ENCODE assay signal across 8 mouse cellular contexts in genomic region chr13:55319931-55320533, GRCm38 (mm10). TPM values are rescaled to one million over a fixed set of nuclear protein-coding genes. Genes with fewer than 3 reads are reported as not detected.
DNase-seq lines count a peak whose midpoint lies in the region; ATAC-seq and TF ChIP-seq lines count a peak whose summit lies in the region.

Gene Prelid1 (plus strand): TSS chr13:55320500.

- H3K27me3 ChIP-seq in G1E (ENCODE audit: insufficient read depth, low read length) = no peaks in the 10 kb centered on the region
- no peaks in the 10 kb centered on the region for H3K27me3 ChIP-seq in heart, embryonic 15.5 days

- H3K36me3 ChIP-seq in G1E (replicated peaks) = peaks cover 81% of the 10 kb centered on the region
- H3K36me3 ChIP-seq in heart, embryonic 15.5 days = peaks cover 67% of the 10 kb centered on the region

- no peaks in the 10 kb centered on the region for H3K9me3 ChIP-seq in G1E (replicated peaks)
- no peaks in the 10 kb centered on the region for H3K9me3 ChIP-seq in heart, embryonic 15.5 days (replicated peaks)

- no peak for TF ChIP-seq POLR2A in embryonic fibroblast, embryonic 13.5 days (IDR thresholded peaks at IDR 0.05; ENCODE audit: low read depth, low read length)

- no peak for TF ChIP-seq CTCF in G1E (IDR thresholded peaks at IDR 0.05; ENCODE audit: low read depth, low read length)
- TF ChIP-seq CTCF in embryonic fibroblast, embryonic 13.5 days (IDR thresholded peaks at IDR 0.05; ENCODE audit: borderline replicate concordance, insufficient read depth, low read length) = no peak

- H3K9ac ChIP-seq in heart, embryonic 15.5 days = peak within 1 kb of the TSS; percentile 92

- ATAC-seq in G1E (ENCODE audit: extremely low read depth, insufficient number of reproducible peaks, low FRiP score, poor library complexity, severe bottlenecking) = no peak
- ATAC-seq in heart, embryonic 15.5 days (replicated peaks; ENCODE audit: insufficient number of reproducible peaks, insufficient read depth, low FRiP score, low read depth) = no peak
- no peak for ATAC-seq in monocyte, adult 5-6 weeks (replicated peaks; ENCODE audit: insufficient number of reproducible peaks, low FRiP score, low TSS enrichment, poor library complexity, severe bottlenecking)

- intact Hi-C loops in left cerebral cortex, postnatal 36 days (cut with DNase I) = no loop called here

- DNase-seq in cerebellum, adult 18-20 months = peak; percentile 51 to 53
- no peak for DNase-seq in cerebellum, adult 8-10 months
- no peak for DNase-seq in G1E (ENCODE audit: low spot score)
- DNase-seq in left cerebral cortex, postnatal 36 days (ENCODE audit: low spot score in 2 of 2) = peak in 1 of 2 experiments; percentile 3
- DNase-seq in frontal cortex, postnatal 10 days (ENCODE audit: low spot score in 2 of 2) = no peak

- H3K27ac ChIP-seq in embryonic fibroblast, embryonic 13.5 days (ENCODE audit: insufficient read depth, low read length) = no peak within 1 kb of the TSS
- H3K27ac ChIP-seq in heart, embryonic 15.5 days = peak within 1 kb of the TSS; percentile 87

- peak within 1 kb of the TSS; percentile 89 for H3K4me3 ChIP-seq in G1E (ENCODE audit: low read depth, low read length)
- H3K4me3 ChIP-seq in embryonic fibroblast, embryonic 13.5 days (ENCODE audit: insufficient read depth, low read length) = peak within 1 kb of the TSS; percentile 96
- H3K4me3 ChIP-seq in heart, embryonic 15.5 days = peak within 1 kb of the TSS; percentile 79

- peaks cover 39% of the 10 kb centered on the region for H3K4me1 ChIP-seq in G1E (ENCODE audit: insufficient read depth, low read depth, low read length)
- peaks cover 4% of the 10 kb centered on the region; the same call in 1 of the 2 replicates for H3K4me1 ChIP-seq in embryonic fibroblast, embryonic 13.5 days (ENCODE audit: control insufficient read depth, insufficient read depth, low read length)
- peaks cover 34% of the 10 kb centered on the region for H3K4me1 ChIP-seq in heart, embryonic 15.5 days (replicated peaks)

- H3K4me2 ChIP-seq in heart, embryonic 15.5 days = peak within 1 kb of the TSS; percentile 83

- 48% methylated on average over 4 of the region's 4 CpGs for WGBS in heart, embryonic 15.5 days

RNA-seq across cellular contexts. Expression of gene Prelid1, which starts in this region (rescaled TPM):
- 826 and 898 TPM in 2 replicates for total RNA-seq in G1E (2014; fragmentation: Nextera tagmentation)
- total RNA-seq in G1E (2017) = 325 and 333 TPM in 2 replicates
- polyA plus RNA-seq in G1E (2012) = 395 and 733 TPM in 2 replicates
- 267 and 295 TPM in 2 replicates for polyA plus RNA-seq in embryonic fibroblast, embryonic 13.5 days (2011; ENCODE audit: insufficient read length, low read depth, missing spikeins)
- polyA plus RNA-seq in heart, embryonic 15.5 days (2015; fragmentation: Nextera tagmentation; extraction: Ambion mirVana) = 285 and 333 TPM in 2 replicates
- 100 to 1,000 TPM; 159 to 185 TPM for total RNA-seq in left cerebral cortex, postnatal 36 days (2021)
- total RNA-seq in monocyte, adult 5-6 weeks (2017) = 47.7 to 91.3 TPM (median 68.5 TPM) in 3 replicates

Comparison
In these comparisons a context has a peak if more than half of its experiments do, and no peak if none do; other contexts are left out.
1. DNase-seq: peak in cerebellum, adult 18-20 months (2 of 2); none in cerebellum, adult 8-10 months (single experiment), G1E (single experiment) and frontal cortex, postnatal 10 days (0 of 2).
2. Peak in every context shown above with its lines, with median percentiles within 50 percentile points of each other: H3K4me3 ChIP-seq.